Mouse (Mus musculus) thymus, adult 2 months (tissue): ENCODE measurements at regions not wholly inside any gene's neighbourhood (a gene's known extent, or its start where the extent isn't known, plus 50 kb on each side); places are given as distances from the start of the nearest gene placed in this dataset.

Experiments used
- CTCF ChIP-seq: fragments of 200-500 bp; IDR thresholded peaks from 2 replicates; pipeline ENCODE4 v1.5.1; 2012; ENCODE audit warnings: mild to moderate bottlenecking, control low read depth, low read length, moderate library complexity, borderline replicate concordance; ENCODE audit not compliant: control insufficient read depth, poor library complexity, insufficient read depth; ENCODE audit errors: extremely low read depth
- POLR2A ChIP-seq: fragments of 200-500 bp; IDR thresholded peaks from 2 replicates; pipeline ENCODE4 v1.6.1; 2012; ENCODE audit warnings: mild to moderate bottlenecking, low read length, control low read depth, moderate library complexity; ENCODE audit not compliant: control insufficient read depth, poor library complexity, insufficient read depth; ENCODE audit errors: extremely low read depth

DNA sequence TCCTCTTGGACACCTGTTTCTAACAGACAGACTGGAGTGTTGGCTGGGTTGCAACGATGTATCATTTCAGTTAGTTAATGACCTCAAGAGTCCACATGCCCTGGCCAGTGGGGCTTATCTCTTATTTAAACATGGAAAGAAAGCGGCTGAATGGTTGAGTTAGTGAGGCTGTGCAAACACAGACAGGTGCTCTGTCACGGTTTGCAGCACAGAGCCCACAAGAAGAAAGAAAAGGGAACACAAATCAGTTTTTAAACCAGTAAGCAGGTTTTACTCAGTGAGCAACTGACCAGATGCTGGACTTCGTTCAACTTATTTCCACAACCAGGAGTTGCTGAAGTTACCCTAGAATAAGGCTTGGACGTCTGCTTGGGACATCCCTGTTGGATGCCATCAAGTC, 86.3 kb downstream of the Qrsl1 start:
- TF ChIP-seq CTCF (no peak), POLR2A (no peak)
